In genomic region chr3:77993700-77994099, GRCm38 (mm10) we compare ENCODE assay signal across 23 mouse cellular contexts.
DNase-seq lines count a peak whose midpoint lies in the region; ATAC-seq and TF ChIP-seq lines count a peak whose summit lies in the region.
"Had no signal": no experiment of that assay in that cellular context is flagged by ENCODE, and none has a peak within 500 bp of the region (broad histone marks: within the 10 kb centered on the region; RNA-seq: fewer than 3 reads in every experiment).

No protein-coding gene starts in this region.

- H3K4me1 ChIP-seq in hindbrain, embryonic 13.5 days (replicated peaks) = no peaks in the 10 kb centered on the region
- H3K4me1 ChIP-seq in hindbrain, embryonic 12.5 days = no peaks in the 10 kb centered on the region
- H3K4me1 ChIP-seq in midbrain, embryonic 14.5 days (ENCODE audit: control insufficient read depth, insufficient read depth, low read length) = no peaks in the 10 kb centered on the region
- H3K4me1 ChIP-seq in midbrain, embryonic 15.5 days = no peaks in the 10 kb centered on the region
- no peaks in the 10 kb centered on the region for H3K4me1 ChIP-seq in forebrain, postnatal 0 days (ENCODE audit: insufficient read depth)
- H3K4me1 ChIP-seq: embryonic facial prominence, embryonic 10.5 days; intestine, embryonic 15.5 days; limb, embryonic 15.5 days; liver, embryonic 15.5 days; stomach, embryonic 15.5 days had no signal

- H3K9ac ChIP-seq in hindbrain, embryonic 13.5 days = no peak overlapping the region
- H3K9ac ChIP-seq in hindbrain, embryonic 12.5 days = no peak overlapping the region
- no peak overlapping the region for H3K9ac ChIP-seq in midbrain, embryonic 14.5 days (replicated peaks; ENCODE audit: low read length)
- no peak overlapping the region for H3K9ac ChIP-seq in midbrain, embryonic 15.5 days
- H3K9ac ChIP-seq in forebrain, postnatal 0 days = no peak overlapping the region
- H3K9ac ChIP-seq: intestine, embryonic 15.5 days; limb, embryonic 15.5 days; liver, embryonic 15.5 days; stomach, embryonic 15.5 days had no signal

- DNase-seq in midbrain, embryonic 14.5 days = peak; percentile 12
- peak; percentile 83 for DNase-seq in forebrain, postnatal 0 days
- DNase-seq in retina, postnatal 1 day = peak; percentile 35
- DNase-seq in frontal cortex, postnatal 14 days (ENCODE audit: low spot score in 2 of 2) = no peak
- DNase-seq in right cerebral cortex, postnatal 4 days = no peak
- DNase-seq: adrenal gland, adult 8-10 months; cerebellum, adult 9-10 months; gastrocnemius, postnatal 36 days; heart, adult 2 months; heart, postnatal 4 days; kidney, adult 9 months; kidney, postnatal 25 days; thymus, postnatal 25 days had no signal

- WGBS in hindbrain, embryonic 13.5 days = 68% methylated on average over 1 of the region's 1 CpGs
- WGBS in hindbrain, embryonic 12.5 days = 77% methylated on average over 1 of the region's 1 CpGs
- WGBS in midbrain, embryonic 14.5 days = 78% methylated on average over 1 of the region's 1 CpGs
- WGBS in midbrain, embryonic 15.5 days = 74% methylated on average over 1 of the region's 1 CpGs
- 39% methylated on average over 1 of the region's 1 CpGs for WGBS in forebrain, postnatal 0 days

- H3K9me3 ChIP-seq in hindbrain, embryonic 13.5 days = no peaks in the 10 kb centered on the region
- no peaks in the 10 kb centered on the region for H3K9me3 ChIP-seq in hindbrain, embryonic 12.5 days (replicated peaks)
- H3K9me3 ChIP-seq in midbrain, embryonic 14.5 days (ENCODE audit: control insufficient read depth, low read length) = no peaks in the 10 kb centered on the region
- no peaks in the 10 kb centered on the region for H3K9me3 ChIP-seq in midbrain, embryonic 15.5 days
- no peaks in the 10 kb centered on the region for H3K9me3 ChIP-seq in forebrain, postnatal 0 days (ENCODE audit: low read length)
- H3K9me3 ChIP-seq: embryonic facial prominence, embryonic 10.5 days; intestine, embryonic 15.5 days; limb, embryonic 15.5 days; liver, embryonic 15.5 days; stomach, embryonic 15.5 days had no signal

- peak; percentile 43; the same call in 1 of the 2 replicates for ATAC-seq in hindbrain, embryonic 13.5 days (ENCODE audit: low FRiP score)
- ATAC-seq in hindbrain, embryonic 12.5 days (ENCODE audit: low FRiP score) = no peak
- ATAC-seq in midbrain, embryonic 14.5 days (ENCODE audit: low FRiP score, low TSS enrichment) = no peak
- no peak for ATAC-seq in midbrain, embryonic 15.5 days (replicated peaks)
- peak; percentile 87 for ATAC-seq in forebrain, postnatal 0 days
- ATAC-seq: activated CD4-positive, CD25-positive, alpha-beta regulatory T cell, adult 4 months; intestine, embryonic 15.5 days had no signal

- H3K4me2 ChIP-seq in hindbrain, embryonic 13.5 days = no peak overlapping the region
- no peak overlapping the region for H3K4me2 ChIP-seq in hindbrain, embryonic 12.5 days (replicated peaks)
- H3K4me2 ChIP-seq in midbrain, embryonic 14.5 days (ENCODE audit: low read length) = no peak overlapping the region
- no peak overlapping the region for H3K4me2 ChIP-seq in midbrain, embryonic 15.5 days
- H3K4me2 ChIP-seq in forebrain, postnatal 0 days (ENCODE audit: low read depth) = no peak overlapping the region
- H3K4me2 ChIP-seq: intestine, embryonic 15.5 days; limb, embryonic 15.5 days; liver, embryonic 15.5 days; stomach, embryonic 15.5 days had no signal

- H3K27me3 ChIP-seq in hindbrain, embryonic 13.5 days = no peaks in the 10 kb centered on the region
- no peaks in the 10 kb centered on the region for H3K27me3 ChIP-seq in hindbrain, embryonic 12.5 days
- H3K27me3 ChIP-seq in midbrain, embryonic 14.5 days (ENCODE audit: control insufficient read depth, insufficient read depth, low read length) = no peaks in the 10 kb centered on the region
- no peaks in the 10 kb centered on the region for H3K27me3 ChIP-seq in midbrain, embryonic 15.5 days (replicated peaks)
- no peaks in the 10 kb centered on the region for H3K27me3 ChIP-seq in forebrain, postnatal 0 days (ENCODE audit: insufficient read depth, low read length)
- H3K27me3 ChIP-seq: intestine, embryonic 15.5 days; limb, embryonic 15.5 days; liver, embryonic 15.5 days; stomach, embryonic 15.5 days had no signal

- no peak overlapping the region for H3K27ac ChIP-seq in hindbrain, embryonic 13.5 days
- no peak overlapping the region for H3K27ac ChIP-seq in hindbrain, embryonic 12.5 days
- H3K27ac ChIP-seq in midbrain, embryonic 14.5 days (replicated peaks; ENCODE audit: low read depth, low read length) = no peak overlapping the region
- no peak overlapping the region for H3K27ac ChIP-seq in midbrain, embryonic 15.5 days
- H3K27ac ChIP-seq in forebrain, postnatal 0 days (ENCODE audit: low read depth, low read length) = no peak overlapping the region
- H3K27ac ChIP-seq: embryonic facial prominence, embryonic 10.5 days; heart, adult 2 months; intestine, embryonic 15.5 days; limb, embryonic 15.5 days; liver, embryonic 15.5 days; macrophage; stomach, embryonic 15.5 days had no signal

- no peak for TF ChIP-seq CTCF in forebrain, postnatal 0 days (IDR thresholded peaks at IDR 0.05; ENCODE audit: low read depth)

- no peak overlapping the region for H3K4me3 ChIP-seq in hindbrain, embryonic 13.5 days
- H3K4me3 ChIP-seq in hindbrain, embryonic 12.5 days = no peak overlapping the region
- no peak overlapping the region for H3K4me3 ChIP-seq in midbrain, embryonic 14.5 days (replicated peaks; ENCODE audit: low read depth, low read length)
- H3K4me3 ChIP-seq in midbrain, embryonic 15.5 days = no peak overlapping the region
- no peak overlapping the region for H3K4me3 ChIP-seq in forebrain, postnatal 0 days (ENCODE audit: low read depth, low read length)
- H3K4me3 ChIP-seq: embryonic facial prominence, embryonic 10.5 days; heart, adult 2 months; intestine, embryonic 15.5 days; limb, embryonic 15.5 days; liver, embryonic 15.5 days; stomach, embryonic 15.5 days had no signal

- H3K36me3 ChIP-seq in hindbrain, embryonic 13.5 days = no peaks in the 10 kb centered on the region
- no peaks in the 10 kb centered on the region for H3K36me3 ChIP-seq in hindbrain, embryonic 12.5 days
- no peaks in the 10 kb centered on the region for H3K36me3 ChIP-seq in midbrain, embryonic 14.5 days (ENCODE audit: control insufficient read depth, insufficient read depth, low read length)
- no peaks in the 10 kb centered on the region for H3K36me3 ChIP-seq in midbrain, embryonic 15.5 days (replicated peaks)
- H3K36me3 ChIP-seq in forebrain, postnatal 0 days (ENCODE audit: insufficient read depth) = no peaks in the 10 kb centered on the region
- H3K36me3 ChIP-seq: embryonic facial prominence, embryonic 10.5 days; intestine, embryonic 15.5 days; limb, embryonic 15.5 days; liver, embryonic 15.5 days; stomach, embryonic 15.5 days had no signal

Comparison
In these comparisons a context has a peak if more than half of its experiments do, and no peak if none do; other contexts are left out.
1. ATAC-seq: peak in hindbrain, embryonic 13.5 days (single experiment) and forebrain, postnatal 0 days (single experiment); none in hindbrain, embryonic 12.5 days (single experiment), midbrain, embryonic 14.5 days (single experiment) and midbrain, embryonic 15.5 days (single experiment).
2. DNase-seq: peak in midbrain, embryonic 14.5 days (single experiment), forebrain, postnatal 0 days (single experiment) and retina, postnatal 1 day (single experiment); none in frontal cortex, postnatal 14 days (0 of 2) and right cerebral cortex, postnatal 4 days (single experiment).